10 mouse cellular contexts compared by ENCODE assay signal in genomic region chr13:18614763-18615616, GRCm38 (mm10).
DNase-seq lines count a peak whose midpoint lies in the region; ATAC-seq and TF ChIP-seq lines count a peak whose summit lies in the region.
"Had no signal": no experiment of that assay in that cellular context is flagged by ENCODE, and none has a peak within 500 bp of the region (broad histone marks: within the 10 kb centered on the region; RNA-seq: fewer than 3 reads in every experiment).

No protein-coding gene starts in this region.

- no peaks in the 10 kb centered on the region for H3K27me3 ChIP-seq in E14TG2a.4 (ENCODE audit: insufficient read depth, low read length)
- H3K27me3 ChIP-seq in forebrain, embryonic 15.5 days: no peaks in the 10 kb centered on the region
- H3K27me3 ChIP-seq in midbrain, embryonic 11.5 days (ENCODE audit: control insufficient read depth, insufficient read depth, low read length): no peaks in the 10 kb centered on the region
- H3K27me3 ChIP-seq: liver, embryonic 15.5 days had no signal

- TF ChIP-seq CTCF in E14TG2a.4 (conservative IDR thresholded peaks at IDR 0.05; ENCODE audit: low read length): no peak

- no peaks in the 10 kb centered on the region for H3K36me3 ChIP-seq in E14TG2a.4 (ENCODE audit: insufficient read depth, low read length)
- no peaks in the 10 kb centered on the region for H3K36me3 ChIP-seq in forebrain, embryonic 15.5 days
- no peaks in the 10 kb centered on the region for H3K36me3 ChIP-seq in midbrain, embryonic 11.5 days (ENCODE audit: control insufficient read depth, insufficient read depth, low read length)
- H3K36me3 ChIP-seq: liver, embryonic 15.5 days had no signal

- H3K4me1 ChIP-seq in E14TG2a.4 (replicated peaks; ENCODE audit: low read depth, low read length): peaks cover 34% of the 10 kb centered on the region
- H3K4me1 ChIP-seq in forebrain, embryonic 15.5 days: peaks cover 6% of the 10 kb centered on the region
- H3K4me1 ChIP-seq in midbrain, embryonic 11.5 days (ENCODE audit: control insufficient read depth, insufficient read depth, low read length): peaks cover 3% of the 10 kb centered on the region; the same call in 1 of the 2 replicates
- H3K4me1 ChIP-seq: liver, embryonic 15.5 days had no signal

- H3K27ac ChIP-seq in forebrain, embryonic 15.5 days (replicated peaks): no peak overlapping the region
- H3K27ac ChIP-seq in midbrain, embryonic 11.5 days (ENCODE audit: low read depth, low read length): no peak overlapping the region
- H3K27ac ChIP-seq: liver, embryonic 15.5 days had no signal

- peak; percentile 50 for DNase-seq in ES-CJ7 (ENCODE audit: low read depth, low spot score)
- peak; percentile 87 for DNase-seq in midbrain, embryonic 11.5 days (ENCODE audit: low spot score, missing footprints)
- DNase-seq in lung, postnatal 25 days (ENCODE audit: low spot score): no peak
- DNase-seq: gastrocnemius, postnatal 10 days; right cerebral cortex, postnatal 4 days had no signal

- no peak overlapping the region for H3K9ac ChIP-seq in forebrain, embryonic 15.5 days (replicated peaks)
- no peak overlapping the region for H3K9ac ChIP-seq in midbrain, embryonic 11.5 days (ENCODE audit: low read length)
- H3K9ac ChIP-seq: liver, embryonic 15.5 days had no signal

- ATAC-seq in forebrain, embryonic 15.5 days (replicated peaks): peak; percentile 82
- ATAC-seq in midbrain, embryonic 11.5 days (ENCODE audit: low FRiP score): peak; percentile 73
- no peak for ATAC-seq in CD4-positive, CD25-positive, alpha-beta regulatory T cell, adult 4 months
- no peak for ATAC-seq in megakaryocyte, adult 5-6 weeks (ENCODE audit: poor library complexity, severe bottlenecking)

- H3K4me3 ChIP-seq in E14TG2a.4 (replicated peaks; ENCODE audit: low read length): peak overlapping the region; percentile 70
- H3K4me3 ChIP-seq in forebrain, embryonic 15.5 days: no peak overlapping the region
- no peak overlapping the region for H3K4me3 ChIP-seq in midbrain, embryonic 11.5 days (ENCODE audit: low read depth, low read length)
- H3K4me3 ChIP-seq: liver, embryonic 15.5 days had no signal

- 16% methylated on average over 18 of the region's 18 CpGs for WGBS in forebrain, embryonic 15.5 days
- 18% methylated on average over 18 of the region's 18 CpGs for WGBS in midbrain, embryonic 11.5 days

- peak overlapping the region; percentile 22 for H3K4me2 ChIP-seq in forebrain, embryonic 15.5 days (replicated peaks)
- peak overlapping the region; percentile 19; the same call in 1 of the 2 replicates for H3K4me2 ChIP-seq in midbrain, embryonic 11.5 days
- H3K4me2 ChIP-seq: liver, embryonic 15.5 days had no signal

- H3K9me3 ChIP-seq in E14TG2a.4 (ENCODE audit: low read length): no peaks in the 10 kb centered on the region
- no peaks in the 10 kb centered on the region for H3K9me3 ChIP-seq in forebrain, embryonic 15.5 days
- H3K9me3 ChIP-seq in midbrain, embryonic 11.5 days (ENCODE audit: control insufficient read depth, low read length): no peaks in the 10 kb centered on the region
- H3K9me3 ChIP-seq: liver, embryonic 15.5 days had no signal

Comparison
In these comparisons a context has a peak if more than half of its experiments do, and no peak if none do; other contexts are left out.
1. ATAC-seq: peak in forebrain, embryonic 15.5 days (single experiment) and midbrain, embryonic 11.5 days (single experiment); none in CD4-positive, CD25-positive, alpha-beta regulatory T cell, adult 4 months (single experiment) and megakaryocyte, adult 5-6 weeks (single experiment).